Mouse (Mus musculus) heart, postnatal 0 days (tissue): Measurements from ENCODE around the gene Sox8.

Experiments used
- CTCF ChIP-seq: IDR thresholded peaks from 2 replicates; pipeline ENCODE4 v1.5.1; 2016; ENCODE audit warnings: antibody characterized with exemption, control low read depth, low read depth
- EP300 ChIP-seq: IDR thresholded peaks from 2 replicates; pipeline ENCODE4 v1.6.1; 2016; ENCODE audit warnings: antibody characterized with exemption, low read depth

DNA sequence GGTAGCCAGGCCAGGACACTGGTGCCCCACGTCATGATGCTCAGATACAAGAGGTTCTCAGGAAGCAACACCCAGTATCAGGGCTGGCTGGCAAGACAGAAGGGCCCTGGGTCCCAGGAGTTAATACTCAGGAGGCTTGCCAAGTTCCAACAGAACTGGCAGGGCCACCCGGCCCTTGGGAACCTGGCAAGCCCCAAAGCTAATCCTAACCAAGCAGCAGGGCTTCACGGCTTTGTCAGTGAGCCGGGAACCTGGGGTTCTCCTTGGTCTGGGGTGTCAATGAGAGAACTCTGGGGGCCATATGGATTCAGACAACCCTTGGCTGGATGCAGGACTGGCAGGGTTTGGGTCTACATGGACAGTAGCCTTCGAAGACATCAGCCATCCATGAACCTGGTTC, 6.0 kb downstream of the Sox8 start:
- TF ChIP-seq CTCF = no peak
- TF ChIP-seq EP300 = no peak
